Mouse (Mus musculus) liver, adult 2 months (tissue): ENCODE measurements at regions not wholly inside any gene's neighbourhood (a gene's known extent, or its start where the extent isn't known, plus 50 kb on each side); places are given as distances from the start of the nearest gene placed in this dataset.
A peak's percentile ranks its signal among the peaks of the same experiment; 100 is the strongest.

Experiments
- DNase-seq: peaks from one replicate; pipeline ENCODE4 v3.0.0-alpha.2; 2011; ENCODE audit warnings: low read depth, low spot score; ENCODE audit errors: extremely low read depth
- H3K27ac ChIP-seq: fragments of 200-500 bp; replicated peaks from 2 replicates; pipeline ENCODE4 v1.5.1; 2012; ENCODE audit warnings: low read depth, mild to moderate bottlenecking, control low read depth, inconsistent platforms, low read length; ENCODE audit not compliant: insufficient read depth
- H3K27me3 ChIP-seq: fragments of 200-500 bp; 2 replicates; pipeline ENCODE4 v1.6.1; 2012; ENCODE audit warnings: mild to moderate bottlenecking, moderate library complexity, low read length, inconsistent platforms; ENCODE audit not compliant: control insufficient read depth, insufficient read depth
- H3K36me3 ChIP-seq: fragments of 200-500 bp; 2 replicates; pipeline ENCODE4 v1.6.1; 2012; ENCODE audit warnings: low read length, inconsistent platforms; ENCODE audit not compliant: control insufficient read depth, insufficient read depth
- H3K4me1 ChIP-seq: fragments of 200-500 bp; 2 replicates; pipeline ENCODE4 v1.6.1; 2011; ENCODE audit warnings: low read length; ENCODE audit not compliant: control insufficient read depth, insufficient read depth
- H3K4me3 ChIP-seq: fragments of 200-500 bp; 2 replicates; pipeline ENCODE4 v1.5.1; 2011; ENCODE audit warnings: low read depth, mild to moderate bottlenecking, control low read depth, low read length, moderate library complexity; ENCODE audit not compliant: insufficient read depth
- H3K79me2 ChIP-seq: fragments of 200-500 bp; 2 replicates; pipeline ENCODE4 v1.6.1; 2012; ENCODE audit warnings: inconsistent platforms, mild to moderate bottlenecking, low read length, moderate library complexity; ENCODE audit not compliant: control insufficient read depth, insufficient read depth
- H3K9ac ChIP-seq: fragments of 200-500 bp; 2 replicates; pipeline ENCODE4 v1.6.1; 2012; ENCODE audit warnings: low read depth, mild to moderate bottlenecking, control low read depth, inconsistent platforms, low read length
- CTCF ChIP-seq: fragments of 200-500 bp; IDR thresholded peaks from 2 replicates; pipeline ENCODE4 v1.5.1; 2011; ENCODE audit warnings: low read depth, low read length, control low read depth
- POLR2A ChIP-seq: fragments of 200-500 bp; IDR thresholded peaks from 2 replicates; pipeline ENCODE4 v1.6.1; 2011; ENCODE audit warnings: low read length, control low read depth; ENCODE audit not compliant: insufficient read depth; ENCODE audit errors: extremely low read depth
- WGBS: fragments of 180-500 bp; shearing (Covaris S2); methylation state at CpG from one replicate; pipeline ENCODE4 v1.1.7; 2018; 5-methylcytosine and 5-hydroxymethylcytosine counted together

DNA sequence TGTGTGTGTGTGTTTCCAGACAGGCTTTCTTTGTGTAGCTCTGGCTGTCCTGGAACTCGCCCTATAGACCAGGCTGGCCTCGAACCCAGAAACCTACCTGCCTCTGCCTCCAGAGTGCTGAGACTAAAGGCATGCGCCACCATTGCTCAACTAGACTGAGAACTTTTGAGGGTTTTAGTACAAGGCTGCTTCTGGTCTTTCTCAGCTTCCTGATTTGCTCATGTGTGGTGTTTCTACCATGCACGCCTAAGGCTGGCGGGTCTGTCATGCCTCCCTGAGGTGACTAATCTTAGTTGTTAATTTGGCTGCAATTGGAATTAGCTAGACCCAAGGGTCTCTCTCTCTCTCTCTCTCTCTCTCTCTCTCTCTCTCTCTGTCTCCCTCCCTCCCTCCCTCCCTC lies 61.2 kb upstream of the Cux1 start:
- DNase-seq: no peak
- TF ChIP-seq CTCF (no peak), POLR2A (no peak)
- H3K9ac ChIP-seq: no peak overlapping the region
- no peaks in the 10 kb centered on the region for H3K4me1 ChIP-seq
- no peaks in the 10 kb centered on the region for H3K79me2 ChIP-seq
- H3K4me3 ChIP-seq: no peak overlapping the region
- 94% methylated on average over 5 of the region's 5 CpGs for WGBS
- no peak overlapping the region for H3K27ac ChIP-seq
- H3K27me3 ChIP-seq: no peaks in the 10 kb centered on the region
- H3K36me3 ChIP-seq: no peaks in the 10 kb centered on the region

DNA sequence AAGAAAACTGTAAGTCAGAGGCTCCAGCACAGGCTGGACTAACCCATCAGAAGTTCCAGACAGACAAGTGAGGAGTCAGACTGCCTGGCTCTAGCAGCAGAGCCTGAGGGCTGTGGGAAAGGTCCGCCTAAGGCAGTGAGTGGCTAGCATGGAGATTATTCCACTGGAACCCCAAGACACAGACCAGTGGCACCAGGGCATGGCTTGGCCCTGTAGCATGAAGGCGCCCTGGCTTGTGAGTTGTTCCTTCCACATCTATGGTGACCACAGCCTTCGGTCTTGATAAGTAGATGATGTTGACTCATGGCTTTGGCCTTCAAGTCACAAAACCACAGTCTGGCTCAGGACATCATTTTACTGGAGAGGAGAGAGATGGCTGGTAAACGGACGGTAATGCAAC lies 60.7 kb upstream of the Myl10 start:
- Histone ChIP-seq H3K27me3 (no peaks in the 10 kb centered on the region), H3K4me3 (no peak overlapping the region), H3K9ac (no peak overlapping the region), H3K36me3 (no peaks in the 10 kb centered on the region), H3K79me2 (no peaks in the 10 kb centered on the region), H3K4me1 (no peaks in the 10 kb centered on the region), H3K27ac (no peak overlapping the region)
- 89% methylated on average over 5 of the region's 5 CpGs for WGBS
- DNase-seq: no peak
- TF ChIP-seq POLR2A: no peak
- no peak for TF ChIP-seq CTCF

DNA sequence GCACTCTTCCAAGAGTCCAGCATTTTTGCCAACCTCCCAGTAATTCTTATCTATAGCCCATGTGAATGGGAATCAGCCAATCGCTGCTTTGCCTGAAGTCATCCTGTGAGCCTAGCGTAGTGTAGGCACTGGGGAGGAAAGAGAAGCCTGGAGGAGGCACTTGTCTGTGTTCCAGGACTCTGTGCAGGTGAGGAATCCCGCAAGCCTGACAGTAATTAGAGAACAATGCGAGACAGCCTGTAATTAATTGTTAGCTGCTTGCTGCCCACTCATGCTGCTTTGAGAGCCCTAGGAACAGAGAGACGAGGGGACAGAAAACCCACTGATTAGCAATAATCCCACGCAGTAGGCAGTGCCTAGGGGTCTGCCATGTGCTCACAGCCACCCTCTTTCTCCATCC lies 59.0 kb upstream of the Myl10 start:
- TF ChIP-seq CTCF: no peak
- no peak for TF ChIP-seq POLR2A
- no peak for DNase-seq
- Histone ChIP-seq H3K36me3 (no peaks in the 10 kb centered on the region), H3K27me3 (no peaks in the 10 kb centered on the region), H3K27ac (no peak overlapping the region), H3K4me1 (no peaks in the 10 kb centered on the region), H3K9ac (no peak overlapping the region), H3K4me3 (no peak overlapping the region), H3K79me2 (no peaks in the 10 kb centered on the region)
- WGBS: 76% methylated on average over 6 of the region's 6 CpGs

DNA sequence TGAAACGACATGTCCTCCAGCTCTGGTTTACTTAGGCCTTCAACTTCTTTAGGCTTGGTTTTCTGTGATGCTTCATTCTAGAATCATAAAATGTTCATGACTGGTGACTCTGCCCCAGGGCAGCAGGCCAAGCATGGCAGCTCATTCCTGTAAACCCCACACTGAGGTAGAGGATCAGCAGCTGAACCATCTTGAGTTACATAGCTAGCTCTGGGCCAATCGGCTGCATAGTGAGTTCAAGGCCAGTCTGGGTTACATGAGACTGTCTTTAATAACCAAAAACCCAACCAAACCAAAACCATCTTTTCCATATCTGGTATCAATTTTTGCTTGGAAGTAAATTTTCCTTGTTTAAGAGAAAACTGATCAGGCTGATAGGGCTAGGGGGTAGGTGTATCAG lies 57.8 kb upstream of the Myl10 start:
- WGBS: 85% methylated on average over 2 of the region's 2 CpGs
- TF ChIP-seq CTCF (no peak), POLR2A (no peak)
- Histone ChIP-seq H3K36me3 (no peaks in the 10 kb centered on the region), H3K9ac (no peak overlapping the region), H3K27ac (no peak overlapping the region), H3K4me3 (no peak overlapping the region), H3K27me3 (no peaks in the 10 kb centered on the region), H3K4me1 (no peaks in the 10 kb centered on the region), H3K79me2 (no peaks in the 10 kb centered on the region)
- DNase-seq: no peak

DNA sequence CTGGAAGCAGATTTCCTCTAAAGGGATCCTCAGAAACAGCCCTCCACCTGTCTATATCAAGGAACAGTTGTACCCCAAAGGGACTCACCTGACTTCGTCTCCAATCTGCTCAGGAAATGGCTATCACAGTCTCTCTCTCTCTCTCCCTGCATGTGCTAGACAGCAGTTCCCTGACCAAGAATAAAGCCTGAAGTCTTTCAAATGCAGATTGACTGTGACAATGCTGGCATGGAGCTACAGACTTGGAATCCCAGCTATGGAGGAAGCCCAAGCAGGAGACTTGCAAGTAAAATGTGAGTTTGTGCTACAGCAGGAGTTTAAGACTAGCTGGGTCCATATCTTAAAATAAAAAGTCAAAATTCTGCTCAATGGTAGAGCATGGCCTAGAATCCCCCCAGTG lies 56.5 kb upstream of the Myl10 start:
- no peak for TF ChIP-seq POLR2A
- no peak for TF ChIP-seq CTCF
- 57% methylated on average over 1 of the region's 1 CpGs for WGBS

DNA sequence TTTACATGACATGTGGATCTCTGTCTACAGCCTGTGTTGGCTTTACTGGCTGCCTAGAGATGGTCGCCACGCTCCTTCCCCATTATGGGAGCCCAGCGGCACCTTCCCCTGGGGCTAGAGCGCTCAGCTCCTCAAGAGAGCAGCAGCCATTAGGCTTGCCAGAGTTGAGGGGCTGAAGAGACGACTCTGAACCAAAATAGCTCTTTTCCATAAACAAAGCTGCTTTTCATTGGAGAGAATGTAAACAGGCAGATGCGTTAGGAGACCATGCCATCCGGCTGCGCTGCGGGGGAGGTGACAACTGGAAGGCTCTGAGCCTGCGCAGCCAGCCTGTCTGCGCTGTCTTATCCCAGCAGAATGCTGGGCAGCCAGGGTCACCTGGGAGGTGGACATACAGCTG lies 55.1 kb upstream of the Myl10 start:
- 80% methylated on average over 11 of the region's 11 CpGs for WGBS
- H3K27ac ChIP-seq: no peak overlapping the region
- H3K4me1 ChIP-seq: no peaks in the 10 kb centered on the region
- TF ChIP-seq CTCF (no peak), POLR2A (no peak)
- no peaks in the 10 kb centered on the region for H3K36me3 ChIP-seq
- peak; percentile 6 for DNase-seq
- no peak overlapping the region for H3K9ac ChIP-seq
- H3K4me3 ChIP-seq: no peak overlapping the region
- no peaks in the 10 kb centered on the region for H3K79me2 ChIP-seq
- H3K27me3 ChIP-seq: no peaks in the 10 kb centered on the region

More for the DNA sequence above, 56.5 kb upstream of the Myl10 start:
- no peaks in the 10 kb centered on the region for H3K79me2 ChIP-seq
- H3K4me3 ChIP-seq: no peak overlapping the region
- no peaks in the 10 kb centered on the region for H3K4me1 ChIP-seq
- H3K36me3 ChIP-seq: no peaks in the 10 kb centered on the region
- H3K9ac ChIP-seq: no peak overlapping the region
- no peak overlapping the region for H3K27ac ChIP-seq
- no peak for DNase-seq
- no peaks in the 10 kb centered on the region for H3K27me3 ChIP-seq
